Mouse (Mus musculus): Measurements from ENCODE around the gene Atoh7. TPM values are rescaled to one million over a fixed set of nuclear protein-coding genes. Genes with fewer than 3 reads are reported as not detected.

The Atoh7 gene
- polyA plus RNA-seq, 1 experiment from 2014 or later = not detected

DNA sequence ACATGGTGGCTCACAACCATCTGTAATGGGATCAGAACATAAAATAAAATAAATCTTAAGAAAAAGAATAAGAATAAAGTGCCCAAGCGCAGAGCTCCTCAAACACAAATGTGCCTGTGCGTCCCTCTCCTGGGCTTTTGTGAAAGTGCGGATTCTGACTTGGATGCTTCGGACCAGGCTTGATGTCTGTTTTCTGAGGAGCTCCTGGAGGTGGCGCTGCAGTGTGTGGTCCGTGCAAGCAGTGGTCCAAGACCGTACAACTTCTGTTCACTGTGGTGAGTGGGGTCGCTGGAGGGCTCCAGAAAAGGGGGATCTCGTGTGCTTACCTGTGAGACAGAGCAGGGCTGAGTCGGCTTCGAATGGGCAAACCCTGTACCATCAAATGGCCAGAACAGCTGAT lies 25.9 kb downstream of the Atoh7 start:
- ATAC-seq (ENCODE audit: low read depth) (no peak), DNase-seq (ENCODE audit: low spot score) (no peak)
- Histone ChIP-seq H3K27me3 (replicated peaks; ENCODE audit: control insufficient read depth, insufficient read depth, low read length) (no peaks in the 10 kb centered on the region), H3K36me3 (ENCODE audit: control insufficient read depth, insufficient read depth, low read length) (no peaks in the 10 kb centered on the region), H3K4me3 (ENCODE audit: low read depth, low read length) (no peak overlapping the region), H3K27ac (replicated peaks; ENCODE audit: low read depth, low read length) (no peak overlapping the region), H3K9me3 (ENCODE audit: control insufficient read depth, low read length) (no peaks in the 10 kb centered on the region), H3K4me2 (ENCODE audit: low read depth, low read length) (no peak overlapping the region), H3K9ac (ENCODE audit: low read depth, low read length) (no peak overlapping the region), H3K4me1 (ENCODE audit: control insufficient read depth, insufficient read depth, low read length) (no peaks in the 10 kb centered on the region)
- WGBS = 39% methylated on average over 11 of the region's 11 CpGs

DNA sequence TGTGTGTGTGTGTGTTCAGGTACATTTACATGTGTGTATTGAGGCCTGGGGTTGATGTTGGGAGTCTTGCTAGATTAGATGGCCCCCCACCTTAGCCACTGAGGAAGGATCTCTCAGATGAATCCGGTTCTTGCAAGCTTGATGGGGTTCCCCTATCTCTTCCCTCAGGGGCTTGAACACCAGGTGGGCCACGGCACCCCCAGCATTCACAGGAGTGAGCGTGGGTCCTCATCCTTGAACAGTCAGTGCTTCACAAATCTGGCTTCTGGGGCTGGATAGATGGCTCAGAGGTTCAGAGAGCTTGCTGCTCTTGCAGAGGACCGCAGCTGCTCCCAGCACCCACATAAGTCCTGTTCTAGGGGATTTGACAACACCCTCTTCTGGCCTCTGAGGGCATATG lies 26.7 kb downstream of the Atoh7 start:
- 73% methylated on average over 4 of the region's 4 CpGs for WGBS
- Histone ChIP-seq H3K9me3 (ENCODE audit: control insufficient read depth, low read length) (no peaks in the 10 kb centered on the region), H3K9ac (ENCODE audit: low read depth, low read length) (no peak overlapping the region), H3K4me1 (ENCODE audit: control insufficient read depth, insufficient read depth, low read length) (no peaks in the 10 kb centered on the region), H3K36me3 (ENCODE audit: control insufficient read depth, insufficient read depth, low read length) (no peaks in the 10 kb centered on the region), H3K27me3 (replicated peaks; ENCODE audit: control insufficient read depth, insufficient read depth, low read length) (no peaks in the 10 kb centered on the region), H3K27ac (replicated peaks; ENCODE audit: low read depth, low read length) (no peak overlapping the region), H3K4me2 (ENCODE audit: low read depth, low read length) (no peak overlapping the region), H3K4me3 (ENCODE audit: low read depth, low read length) (no peak overlapping the region)
- ATAC-seq (ENCODE audit: low read depth) (no peak), DNase-seq (ENCODE audit: low spot score) (no peak)

DNA sequence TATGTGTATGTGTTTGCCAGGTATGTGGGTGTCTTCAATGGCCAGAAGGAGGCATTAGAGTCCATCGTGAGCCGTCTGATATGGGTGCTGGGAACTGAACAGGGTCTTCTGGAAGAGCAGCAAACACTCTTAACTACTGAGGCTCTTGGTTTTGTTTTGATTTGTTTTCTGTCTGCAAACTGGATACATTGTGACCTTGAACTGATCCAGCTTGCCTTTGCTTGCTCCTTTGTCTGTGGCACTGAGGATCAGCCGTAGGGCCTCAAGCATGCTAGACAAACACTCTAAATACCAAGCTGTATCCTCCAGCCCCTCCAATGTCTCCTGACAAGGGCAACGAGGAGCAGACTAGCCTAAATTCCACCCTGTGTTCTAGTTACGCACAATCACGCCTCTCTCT lies 27.7 kb downstream of the Atoh7 start:
- Histone ChIP-seq H3K4me2 (ENCODE audit: low read depth, low read length) (no peak overlapping the region), H3K27ac (replicated peaks; ENCODE audit: low read depth, low read length) (no peak overlapping the region), H3K4me1 (ENCODE audit: control insufficient read depth, insufficient read depth, low read length) (no peaks in the 10 kb centered on the region), H3K27me3 (replicated peaks; ENCODE audit: control insufficient read depth, insufficient read depth, low read length) (no peaks in the 10 kb centered on the region), H3K36me3 (ENCODE audit: control insufficient read depth, insufficient read depth, low read length) (no peaks in the 10 kb centered on the region), H3K9ac (ENCODE audit: low read depth, low read length) (no peak overlapping the region), H3K9me3 (ENCODE audit: control insufficient read depth, low read length) (no peaks in the 10 kb centered on the region), H3K4me3 (ENCODE audit: low read depth, low read length) (no peak overlapping the region)
- DNase-seq (ENCODE audit: low spot score) (no peak), ATAC-seq (ENCODE audit: low read depth) (no peak)
- 85% methylated on average over 6 of the region's 6 CpGs for WGBS

DNA sequence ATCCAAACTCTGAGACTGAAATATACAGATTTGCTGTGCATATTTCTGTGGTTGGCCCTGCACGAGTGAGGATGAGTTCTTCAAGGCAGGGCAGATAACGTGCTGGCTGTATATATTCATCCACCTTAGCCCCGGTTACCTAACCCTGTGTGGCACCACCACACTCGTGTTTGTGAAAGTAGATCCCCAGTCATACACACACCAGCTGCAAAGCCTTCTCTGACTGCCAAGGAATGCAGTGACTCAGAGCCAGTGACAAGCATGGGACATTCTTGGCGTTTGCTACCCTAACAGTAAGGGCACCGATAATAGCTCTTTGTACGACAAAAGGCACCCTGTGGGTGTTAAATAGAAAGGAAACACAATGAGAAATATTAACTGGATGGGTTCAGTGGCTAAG lies 28.8 kb downstream of the Atoh7 start:
- no peak overlapping the region for H3K4me3 ChIP-seq (ENCODE audit: low read depth, low read length)
- 61% methylated on average over 7 of the region's 7 CpGs for WGBS
- H3K27me3 ChIP-seq (replicated peaks; ENCODE audit: control insufficient read depth, insufficient read depth, low read length) = no peaks in the 10 kb centered on the region
- no peaks in the 10 kb centered on the region for H3K36me3 ChIP-seq (ENCODE audit: control insufficient read depth, insufficient read depth, low read length)
- H3K4me1 ChIP-seq (ENCODE audit: control insufficient read depth, insufficient read depth, low read length) = no peaks in the 10 kb centered on the region
- H3K9me3 ChIP-seq (ENCODE audit: control insufficient read depth, low read length) = no peaks in the 10 kb centered on the region
- H3K4me2 ChIP-seq (ENCODE audit: low read depth, low read length) = no peak overlapping the region
- ATAC-seq (ENCODE audit: low read depth) (0 out of 2 replicates have a peak, but pooled peaks have one; percentile 33), DNase-seq (ENCODE audit: low spot score) (peak; percentile 27)
- H3K27ac ChIP-seq (replicated peaks; ENCODE audit: low read depth, low read length) = no peak overlapping the region
- H3K9ac ChIP-seq (ENCODE audit: low read depth, low read length) = no peak overlapping the region

DNA sequence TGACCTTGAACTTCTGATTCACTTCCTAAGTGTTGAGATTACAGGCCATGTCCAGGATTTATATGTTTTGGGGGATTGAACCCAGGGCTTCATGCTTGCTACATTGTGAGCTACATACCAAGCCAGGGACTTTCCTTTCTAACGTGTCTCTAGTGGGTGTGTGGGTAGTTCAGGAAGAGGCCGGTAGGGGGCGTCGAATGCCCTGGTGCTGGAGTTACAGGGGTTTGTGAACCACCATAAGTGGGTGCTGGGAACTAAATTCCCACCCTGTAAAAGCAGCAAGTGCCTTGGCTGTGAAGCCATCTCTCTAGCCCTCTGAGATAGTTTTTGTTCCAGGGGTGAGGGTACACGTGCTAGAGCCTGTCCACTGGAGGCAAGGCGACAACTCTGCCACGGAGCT lies 31.0 kb downstream of the Atoh7 start:
- Histone ChIP-seq H3K4me3 (ENCODE audit: low read depth, low read length) (no peak overlapping the region), H3K9me3 (ENCODE audit: control insufficient read depth, low read length) (no peaks in the 10 kb centered on the region), H3K4me1 (ENCODE audit: control insufficient read depth, insufficient read depth, low read length) (no peaks in the 10 kb centered on the region), H3K9ac (ENCODE audit: low read depth, low read length) (no peak overlapping the region), H3K4me2 (ENCODE audit: low read depth, low read length) (no peak overlapping the region), H3K36me3 (ENCODE audit: control insufficient read depth, insufficient read depth, low read length) (no peaks in the 10 kb centered on the region), H3K27ac (replicated peaks; ENCODE audit: low read depth, low read length) (no peak overlapping the region), H3K27me3 (replicated peaks; ENCODE audit: control insufficient read depth, insufficient read depth, low read length) (no peaks in the 10 kb centered on the region)
- no peak for DNase-seq (ENCODE audit: low spot score)
- no peak for ATAC-seq (ENCODE audit: low read depth)
- WGBS = 71% methylated on average over 7 of the region's 7 CpGs

DNA sequence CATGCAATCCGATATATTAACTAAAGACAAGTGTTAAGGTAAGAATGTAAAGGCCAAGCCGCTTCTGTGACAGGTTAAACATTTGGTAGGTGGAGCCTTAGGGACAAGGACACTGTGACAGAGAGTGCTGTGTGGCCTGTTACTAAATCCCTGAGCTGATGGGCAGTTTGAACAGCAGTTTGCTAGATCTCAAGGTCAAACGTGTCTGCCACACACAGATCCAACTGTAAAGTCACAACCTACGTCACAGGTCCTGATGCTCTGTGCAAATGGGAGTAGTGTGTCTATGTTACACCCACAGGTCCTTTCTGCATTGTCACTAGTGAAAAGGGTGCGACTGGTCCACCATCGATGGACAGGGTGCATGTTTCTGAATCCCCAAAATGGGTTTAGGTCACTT lies 32.9 kb downstream of the Atoh7 start:
- Histone ChIP-seq H3K9me3 (ENCODE audit: control insufficient read depth, low read length) (no peaks in the 10 kb centered on the region), H3K27me3 (replicated peaks; ENCODE audit: control insufficient read depth, insufficient read depth, low read length) (no peaks in the 10 kb centered on the region), H3K36me3 (ENCODE audit: control insufficient read depth, insufficient read depth, low read length) (no peaks in the 10 kb centered on the region), H3K4me3 (ENCODE audit: low read depth, low read length) (no peak overlapping the region), H3K27ac (replicated peaks; ENCODE audit: low read depth, low read length) (no peak overlapping the region), H3K9ac (ENCODE audit: low read depth, low read length) (no peak overlapping the region), H3K4me2 (ENCODE audit: low read depth, low read length) (no peak overlapping the region), H3K4me1 (ENCODE audit: control insufficient read depth, insufficient read depth, low read length) (no peaks in the 10 kb centered on the region)
- DNase-seq (ENCODE audit: low spot score) = no peak
- ATAC-seq (ENCODE audit: low read depth) = no peak
- WGBS = 82% methylated on average over 6 of the region's 6 CpGs

DNA sequence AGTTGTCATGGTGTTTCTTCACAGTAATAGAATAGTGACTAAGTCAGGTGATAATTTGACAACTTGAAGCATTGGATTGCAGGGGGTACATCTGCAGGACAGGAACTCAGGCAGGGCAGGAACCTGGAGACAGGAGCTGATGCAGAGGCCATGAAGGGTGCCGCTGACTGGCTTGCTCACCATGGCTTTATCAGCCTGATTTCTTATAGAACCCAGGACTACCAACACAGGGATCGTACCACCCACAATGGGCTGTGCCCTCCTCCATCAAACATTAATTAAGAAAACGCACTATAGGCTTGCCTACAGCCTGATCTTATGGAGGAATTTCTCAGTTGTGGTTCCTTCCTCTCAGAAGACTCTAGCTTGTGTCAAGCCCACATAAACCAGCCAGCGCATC lies 33.9 kb downstream of the Atoh7 start:
- Histone ChIP-seq H3K9me3 (ENCODE audit: control insufficient read depth, low read length) (no peaks in the 10 kb centered on the region), H3K4me3 (ENCODE audit: low read depth, low read length) (no peak overlapping the region), H3K27me3 (replicated peaks; ENCODE audit: control insufficient read depth, insufficient read depth, low read length) (no peaks in the 10 kb centered on the region), H3K4me1 (ENCODE audit: control insufficient read depth, insufficient read depth, low read length) (no peaks in the 10 kb centered on the region), H3K4me2 (ENCODE audit: low read depth, low read length) (no peak overlapping the region), H3K9ac (ENCODE audit: low read depth, low read length) (no peak overlapping the region), H3K36me3 (ENCODE audit: control insufficient read depth, insufficient read depth, low read length) (no peaks in the 10 kb centered on the region), H3K27ac (replicated peaks; ENCODE audit: low read depth, low read length) (no peak overlapping the region)
- DNase-seq (ENCODE audit: low spot score) (no peak), ATAC-seq (ENCODE audit: low read depth) (no peak)
- WGBS = 89% methylated on average over 4 of the region's 4 CpGs

DNA sequence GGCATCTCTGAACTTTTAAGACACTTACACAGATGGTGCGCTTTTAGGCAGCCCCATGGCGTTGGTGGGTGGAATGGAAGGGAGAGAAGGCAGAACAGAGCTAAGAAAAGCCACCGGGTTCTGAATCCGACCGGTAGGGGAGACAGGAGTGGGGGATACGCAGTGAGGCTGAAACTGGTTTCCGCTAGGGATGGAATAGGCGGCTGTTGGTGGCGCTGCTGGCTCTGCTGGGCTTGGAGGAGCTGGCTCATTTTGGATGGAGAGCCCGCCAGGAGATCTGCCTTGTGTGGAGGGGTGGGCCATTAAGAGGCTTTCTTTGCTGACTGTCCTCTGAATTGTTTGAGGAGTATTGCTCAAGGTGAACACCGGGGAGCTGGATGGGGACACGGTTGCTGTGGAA lies 36.2 kb downstream of the Atoh7 start:
- WGBS = 42% methylated on average over 12 of the region's 12 CpGs

DNA sequence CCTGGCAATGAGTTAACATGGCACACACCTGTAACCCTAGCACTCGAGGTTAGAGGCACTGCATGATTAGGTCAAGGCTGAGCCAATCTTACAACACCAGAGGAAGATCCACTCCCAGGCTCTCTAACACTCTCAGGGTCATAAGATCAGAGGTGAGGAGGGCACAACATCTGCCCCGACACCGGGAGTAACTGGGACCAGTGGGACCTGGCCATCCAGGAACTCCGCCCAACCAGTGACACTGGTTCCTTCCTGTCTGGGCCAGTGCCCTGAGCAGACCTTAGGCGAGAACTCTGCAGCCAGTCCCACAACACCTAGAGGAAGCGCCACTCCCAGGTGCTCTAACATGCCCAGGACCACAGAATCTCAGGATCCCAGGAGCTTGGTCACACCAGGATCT lies 37.0 kb downstream of the Atoh7 start:
- Histone ChIP-seq H3K27me3 (replicated peaks; ENCODE audit: control insufficient read depth, insufficient read depth, low read length) (no peaks in the 10 kb centered on the region), H3K4me3 (ENCODE audit: low read depth, low read length) (no peak overlapping the region), H3K4me2 (ENCODE audit: low read depth, low read length) (no peak overlapping the region), H3K36me3 (ENCODE audit: control insufficient read depth, insufficient read depth, low read length) (no peaks in the 10 kb centered on the region), H3K9me3 (ENCODE audit: control insufficient read depth, low read length) (no peaks in the 10 kb centered on the region), H3K4me1 (ENCODE audit: control insufficient read depth, insufficient read depth, low read length) (no peaks in the 10 kb centered on the region), H3K9ac (ENCODE audit: low read depth, low read length) (no peak overlapping the region), H3K27ac (replicated peaks; ENCODE audit: low read depth, low read length) (no peak overlapping the region)
- DNase-seq (ENCODE audit: low spot score) (no peak), ATAC-seq (ENCODE audit: low read depth) (no peak)
- WGBS = 76% methylated on average over 5 of the region's 6 CpGs

More for the DNA sequence above, 36.2 kb downstream of the Atoh7 start:
- no peaks in the 10 kb centered on the region for H3K27me3 ChIP-seq (replicated peaks; ENCODE audit: control insufficient read depth, insufficient read depth, low read length)
- H3K27ac ChIP-seq (replicated peaks; ENCODE audit: low read depth, low read length) = no peak overlapping the region
- DNase-seq (ENCODE audit: low spot score) (no peak), ATAC-seq (ENCODE audit: low read depth) (no peak)
- H3K4me1 ChIP-seq (ENCODE audit: control insufficient read depth, insufficient read depth, low read length) = no peaks in the 10 kb centered on the region
- no peak overlapping the region for H3K4me2 ChIP-seq (ENCODE audit: low read depth, low read length)
- no peaks in the 10 kb centered on the region for H3K9me3 ChIP-seq (ENCODE audit: control insufficient read depth, low read length)
- H3K4me3 ChIP-seq (ENCODE audit: low read depth, low read length) = no peak overlapping the region
- H3K9ac ChIP-seq (ENCODE audit: low read depth, low read length) = no peak overlapping the region
- H3K36me3 ChIP-seq (ENCODE audit: control insufficient read depth, insufficient read depth, low read length) = no peaks in the 10 kb centered on the region
